Mouse (Mus musculus): ENCODE data around the gene Etfb. TPM values are rescaled to one million over a fixed set of nuclear protein-coding genes. Genes with fewer than 3 reads are reported as not detected.

Gene Etfb
- polyA plus RNA-seq, 1 experiment from 2014 or later, result 575 TPM

DNA sequence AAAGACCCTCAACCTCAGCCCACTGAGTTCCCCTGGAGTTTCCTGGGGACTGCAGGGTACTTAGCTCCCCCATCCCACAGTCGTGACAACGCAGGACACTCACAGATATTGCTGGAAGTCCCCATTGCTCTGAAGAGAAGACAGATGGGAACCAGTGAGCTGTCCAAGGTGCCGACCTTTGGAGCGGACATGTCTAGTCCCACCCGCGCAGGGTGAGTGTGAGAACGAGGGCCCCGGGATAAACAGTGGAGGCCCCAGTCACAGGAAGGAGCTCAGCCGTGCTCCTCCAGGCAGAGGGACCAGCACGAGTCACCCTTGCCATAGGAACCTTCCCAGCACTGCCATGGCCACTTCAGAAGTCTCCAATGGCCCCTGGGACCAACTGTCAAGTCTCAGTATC, 39.4 kb downstream of the Etfb start:
- no peaks in the 10 kb centered on the region for H3K9me3 ChIP-seq (replicated peaks; ENCODE audit: low read length)
- no peak overlapping the region for H3K4me3 ChIP-seq (replicated peaks; ENCODE audit: low read depth, low read length)
- ATAC-seq (replicated peaks; ENCODE audit: low FRiP score, low read depth) (no peak), DNase-seq (ENCODE audit: low spot score) (peak; percentile 42)
- no peak for TF ChIP-seq CTCF (IDR thresholded peaks at IDR 0.05; ENCODE audit: low read depth)
- no peaks in the 10 kb centered on the region for H3K27me3 ChIP-seq (ENCODE audit: insufficient read depth, low read length)
- H3K4me2 ChIP-seq (ENCODE audit: low read length), result no peak overlapping the region
- no peak overlapping the region for H3K9ac ChIP-seq (ENCODE audit: low read depth, low read length)
- 7% methylated on average over 10 of the region's 10 CpGs for WGBS
- H3K4me1 ChIP-seq (replicated peaks; ENCODE audit: insufficient read depth, low read length), result no peaks in the 10 kb centered on the region
- H3K36me3 ChIP-seq (ENCODE audit: insufficient read depth, low read length), result no peaks in the 10 kb centered on the region
- no peak overlapping the region for H3K27ac ChIP-seq

DNA sequence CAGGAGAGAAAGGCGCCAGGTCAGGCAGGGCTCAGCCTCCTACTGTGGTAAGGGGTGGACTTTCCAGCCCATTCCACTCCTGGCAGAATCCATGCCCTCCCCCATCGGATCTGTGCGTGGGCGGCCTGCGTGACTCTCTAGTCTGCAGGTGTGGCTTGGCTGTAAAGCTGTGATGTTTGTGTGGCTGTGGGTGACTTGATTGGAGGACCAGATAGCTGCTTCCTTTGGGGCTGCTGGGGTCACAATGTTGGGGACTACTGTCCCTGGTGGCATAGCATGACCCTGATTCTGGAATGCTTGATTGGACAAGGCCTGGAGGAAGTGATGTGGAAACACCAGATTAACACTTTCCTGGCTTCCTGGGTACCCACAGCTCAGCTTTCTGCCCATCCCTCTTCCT, 44.8 kb downstream of the Etfb start:
- H3K27ac ChIP-seq, result no peak overlapping the region
- no peak overlapping the region for H3K4me2 ChIP-seq (ENCODE audit: low read length)
- no peak for ATAC-seq (replicated peaks; ENCODE audit: low FRiP score, low read depth)
- no peaks in the 10 kb centered on the region for H3K4me1 ChIP-seq (replicated peaks; ENCODE audit: insufficient read depth, low read length)
- H3K4me3 ChIP-seq (replicated peaks; ENCODE audit: low read depth, low read length), result no peak overlapping the region
- no peaks in the 10 kb centered on the region for H3K36me3 ChIP-seq (ENCODE audit: insufficient read depth, low read length)
- no peaks in the 10 kb centered on the region for H3K27me3 ChIP-seq (ENCODE audit: insufficient read depth, low read length)
- DNase-seq (ENCODE audit: low spot score), result no peak
- TF ChIP-seq CTCF (IDR thresholded peaks at IDR 0.05; ENCODE audit: low read depth), result no peak
- no peak overlapping the region for H3K9ac ChIP-seq (ENCODE audit: low read depth, low read length)
- 24% methylated on average over 5 of the region's 5 CpGs for WGBS
- no peaks in the 10 kb centered on the region for H3K9me3 ChIP-seq (replicated peaks; ENCODE audit: low read length)

DNA sequence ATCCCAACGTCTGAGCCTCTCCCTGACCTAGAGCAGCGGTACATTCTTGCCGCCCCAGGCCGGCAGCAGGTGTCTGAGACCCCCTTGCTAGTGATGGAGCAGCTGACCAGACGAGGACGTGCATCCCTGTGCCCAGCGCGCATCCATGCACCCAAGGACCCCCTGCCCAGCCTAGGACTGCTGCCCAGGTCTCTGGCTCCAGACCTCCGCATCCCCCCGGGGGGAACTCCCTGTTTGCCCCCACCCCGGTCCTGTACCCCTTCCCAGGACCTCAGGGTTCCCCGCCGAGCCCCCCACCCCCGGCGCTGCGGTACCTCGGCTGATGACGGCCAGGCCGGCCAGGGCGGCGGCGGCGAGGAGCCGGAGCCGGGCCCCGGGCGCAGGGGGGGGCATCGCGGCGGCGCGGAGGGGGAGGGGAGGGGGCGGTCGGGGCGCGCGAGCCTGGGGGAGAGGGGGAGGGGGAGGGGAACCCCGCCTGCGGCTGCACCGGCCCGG, 45.8 kb downstream of the Etfb start, which contains the start of gene Iglon5:
Gene Iglon5 (minus strand): TSS at position 445 of the 495 bp plus-strand sequence.
- H3K4me1 ChIP-seq (replicated peaks; ENCODE audit: insufficient read depth, low read length), result no peaks in the 10 kb centered on the region
- peak within 1 kb of the TSS; percentile 70 for H3K4me2 ChIP-seq (ENCODE audit: low read length)
- DNase-seq (ENCODE audit: low spot score), result no peak
- no peak for TF ChIP-seq CTCF (IDR thresholded peaks at IDR 0.05; ENCODE audit: low read depth)
- ATAC-seq (replicated peaks; ENCODE audit: low FRiP score, low read depth), result no peak; the same call in 1 of the 2 replicates
- peak within 1 kb of the TSS; percentile 54; the same call in 1 of the 2 replicates for H3K9ac ChIP-seq (ENCODE audit: low read depth, low read length)
- H3K4me3 ChIP-seq (replicated peaks; ENCODE audit: low read depth, low read length), result peak within 1 kb of the TSS; percentile 37
- WGBS, result 2% methylated on average over 11 of the region's 41 CpGs
- no peaks in the 10 kb centered on the region for H3K36me3 ChIP-seq (ENCODE audit: insufficient read depth, low read length)
- no peaks in the 10 kb centered on the region for H3K27me3 ChIP-seq (ENCODE audit: insufficient read depth, low read length)
- H3K27ac ChIP-seq, result no peak within 1 kb of the TSS
- no peaks in the 10 kb centered on the region for H3K9me3 ChIP-seq (replicated peaks; ENCODE audit: low read length)

DNA sequence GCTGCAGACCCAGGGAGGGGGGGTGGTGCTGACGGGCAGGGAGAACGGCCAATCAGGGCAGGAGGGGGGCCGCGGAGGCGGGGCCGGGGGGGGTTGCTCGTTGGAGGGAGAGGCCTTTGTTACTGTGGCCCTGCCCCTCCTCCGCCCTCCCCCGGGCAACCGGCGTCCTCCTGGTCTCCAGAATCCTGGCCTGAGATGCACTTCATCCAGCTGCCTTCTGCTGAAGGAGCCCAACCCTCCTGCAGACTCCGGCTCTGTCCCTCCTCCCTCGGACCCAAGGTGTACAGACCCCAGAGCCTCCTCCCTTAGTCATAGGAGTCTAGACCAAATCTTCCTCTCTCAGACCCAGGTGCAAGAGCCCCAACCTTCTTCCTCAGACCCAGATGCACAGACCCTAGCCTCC, 46.3 kb downstream of the Etfb start:
- Histone ChIP-seq H3K4me3 (replicated peaks; ENCODE audit: low read depth, low read length) (peak overlapping the region; percentile 37), H3K9me3 (replicated peaks; ENCODE audit: low read length) (no peaks in the 10 kb centered on the region), H3K36me3 (ENCODE audit: insufficient read depth, low read length) (no peaks in the 10 kb centered on the region), H3K4me1 (replicated peaks; ENCODE audit: insufficient read depth, low read length) (no peaks in the 10 kb centered on the region), H3K4me2 (ENCODE audit: low read length) (peak overlapping the region; percentile 70), H3K27me3 (ENCODE audit: insufficient read depth, low read length) (no peaks in the 10 kb centered on the region), H3K27ac (no peak overlapping the region), H3K9ac (ENCODE audit: low read depth, low read length) (0 out of 2 replicates have a peak overlapping the region, but pooled peaks have one; percentile 54)
- WGBS, result 0% methylated on average over 5 of the region's 13 CpGs
- no peak for TF ChIP-seq CTCF (IDR thresholded peaks at IDR 0.05; ENCODE audit: low read depth)
- ATAC-seq (replicated peaks; ENCODE audit: low FRiP score, low read depth) (peak; percentile 61), DNase-seq (ENCODE audit: low spot score) (peak; percentile 44)

DNA sequence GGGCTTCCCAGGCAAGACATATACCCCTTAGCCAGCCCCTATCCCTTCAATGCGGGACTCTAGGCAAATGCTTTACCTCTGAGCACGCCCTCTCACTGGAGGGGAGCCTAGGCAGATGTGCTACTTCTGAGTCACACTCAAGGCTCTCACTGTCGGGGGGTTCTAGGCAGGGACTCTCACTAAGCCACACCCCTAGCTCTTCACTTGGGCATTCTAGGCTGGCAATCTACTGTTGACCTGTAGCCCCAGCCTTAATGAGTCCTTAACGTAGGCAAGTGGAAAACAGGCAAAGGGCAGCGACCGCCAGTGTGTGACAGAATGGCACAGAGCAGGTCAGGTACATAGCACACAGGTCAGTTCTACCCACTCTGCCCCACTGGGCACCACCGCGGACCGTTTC, 47.0 kb downstream of the Etfb start:
- WGBS, result 53% methylated on average over 9 of the region's 9 CpGs
- Histone ChIP-seq H3K4me1 (replicated peaks; ENCODE audit: insufficient read depth, low read length) (no peaks in the 10 kb centered on the region), H3K36me3 (ENCODE audit: insufficient read depth, low read length) (no peaks in the 10 kb centered on the region), H3K27me3 (ENCODE audit: insufficient read depth, low read length) (no peaks in the 10 kb centered on the region), H3K27ac (no peak overlapping the region), H3K4me3 (replicated peaks; ENCODE audit: low read depth, low read length) (no peak overlapping the region), H3K4me2 (ENCODE audit: low read length) (no peak overlapping the region), H3K9ac (ENCODE audit: low read depth, low read length) (no peak overlapping the region), H3K9me3 (replicated peaks; ENCODE audit: low read length) (no peaks in the 10 kb centered on the region)
- ATAC-seq (replicated peaks; ENCODE audit: low FRiP score, low read depth), result no peak
- TF ChIP-seq CTCF (IDR thresholded peaks at IDR 0.05; ENCODE audit: low read depth), result no peak
- DNase-seq (ENCODE audit: low spot score), result no peak

DNA sequence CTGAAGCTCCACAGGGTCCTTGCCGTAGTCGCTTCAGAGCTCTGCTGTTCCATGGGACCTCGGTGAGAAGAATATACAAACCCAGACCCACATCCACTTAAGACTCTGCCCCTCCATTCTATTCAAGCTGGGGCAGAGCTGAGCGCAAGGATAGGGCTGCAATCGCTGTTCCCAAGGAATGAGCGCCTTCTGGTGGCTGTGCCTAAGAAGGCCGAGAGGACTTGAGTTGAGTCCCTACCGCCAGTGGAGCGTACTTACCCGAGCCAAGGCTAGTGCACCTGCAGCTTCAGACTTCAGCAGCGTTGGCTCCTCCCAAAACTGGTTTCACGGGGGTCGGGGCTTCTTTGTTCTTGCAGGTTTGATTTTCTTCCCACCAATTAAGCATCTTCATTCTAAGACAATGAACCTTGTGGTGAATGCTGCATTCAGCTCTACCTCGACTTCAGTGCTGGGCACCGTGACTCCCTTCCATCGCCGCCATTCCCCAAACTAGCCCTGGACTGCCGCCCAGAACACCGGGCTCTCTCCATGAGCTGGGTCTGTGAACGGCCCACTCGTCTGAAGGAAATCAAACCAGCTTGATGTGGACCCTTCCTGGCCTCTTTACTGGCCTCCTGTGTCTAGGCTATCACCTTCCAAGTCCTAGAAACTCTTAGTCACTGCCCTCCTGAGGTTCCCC, 51.6 kb downstream of the Etfb start:
- no peaks in the 10 kb centered on the region for H3K9me3 ChIP-seq (replicated peaks; ENCODE audit: low read length)
- DNase-seq (ENCODE audit: low spot score) (peak; percentile 65), ATAC-seq (replicated peaks; ENCODE audit: low FRiP score, low read depth) (no peak; the same call in 1 of the 2 replicates)
- no peak overlapping the region for H3K4me2 ChIP-seq (ENCODE audit: low read length)
- no peak overlapping the region for H3K4me3 ChIP-seq (replicated peaks; ENCODE audit: low read depth, low read length)
- no peaks in the 10 kb centered on the region for H3K4me1 ChIP-seq (replicated peaks; ENCODE audit: insufficient read depth, low read length)
- H3K27me3 ChIP-seq (ENCODE audit: insufficient read depth, low read length), result no peaks in the 10 kb centered on the region
- no peak overlapping the region for H3K27ac ChIP-seq
- H3K9ac ChIP-seq (ENCODE audit: low read depth, low read length), result no peak overlapping the region
- TF ChIP-seq CTCF (IDR thresholded peaks at IDR 0.05; ENCODE audit: low read depth), result peak; percentile 74
- no peaks in the 10 kb centered on the region for H3K36me3 ChIP-seq (ENCODE audit: insufficient read depth, low read length)
- 10% methylated on average over 21 of the region's 21 CpGs for WGBS

Small RNAs within 50 kb of the gene (microRNA-seq; reads per million reads assigned to microRNA genes)
- 0.80 reads per million for gene Mir7051

Other genes with a start within 250 kb of the Etfb start
- 11.8 and 12.8 TPM in 2 replicates for gene Zfp715, start 130.8 kb upstream of the Etfb start, polyA plus RNA-seq (2015; fragmentation: Nextera tagmentation; extraction: Ambion mirVana)
- gene Siglecf, start 92.7 kb upstream of the Etfb start, polyA plus RNA-seq (2015; fragmentation: Nextera tagmentation; extraction: Ambion mirVana), result not detected in 2 replicates
- gene Siglecg, start 35.9 kb upstream of the Etfb start, polyA plus RNA-seq (2015; fragmentation: Nextera tagmentation; extraction: Ambion mirVana), result 2.1 and 2.3 TPM in 2 replicates
- gene Lim2, start 16.4 kb upstream of the Etfb start, polyA plus RNA-seq (2015; fragmentation: Nextera tagmentation; extraction: Ambion mirVana), result not detected in 2 replicates
- gene Nkg7, start 7.0 kb upstream of the Etfb start, polyA plus RNA-seq (2015; fragmentation: Nextera tagmentation; extraction: Ambion mirVana), result 0.20 and 0.49 TPM in 2 replicates
- 0.18 TPM in 1 of 2 replicates, not detected in the other for gene Cldnd2, start 3.3 kb upstream of the Etfb start, polyA plus RNA-seq (2015; fragmentation: Nextera tagmentation; extraction: Ambion mirVana)
- 0.24 and 0.29 TPM in 2 replicates for gene Gm45233, start within 50 bp of the Etfb start, polyA plus RNA-seq (2015; fragmentation: Nextera tagmentation; extraction: Ambion mirVana)
- gene Vsig10l, start 19.1 kb downstream of the Etfb start, polyA plus RNA-seq (2015; fragmentation: Nextera tagmentation; extraction: Ambion mirVana), result 4.7 and 6.7 TPM in 2 replicates
- 0.25 and 0.29 TPM in 2 replicates for gene Iglon5, start 46.0 kb downstream of the Etfb start, polyA plus RNA-seq (2015; fragmentation: Nextera tagmentation; extraction: Ambion mirVana)
- gene 4931406B18Rik, start 61.9 kb downstream of the Etfb start, polyA plus RNA-seq (2015; fragmentation: Nextera tagmentation; extraction: Ambion mirVana), result not detected in 2 replicates
- 0.75 and 1.2 TPM in 2 replicates for gene Cd33, start 100.3 kb downstream of the Etfb start, polyA plus RNA-seq (2015; fragmentation: Nextera tagmentation; extraction: Ambion mirVana)
- 1.8 and 2.1 TPM in 2 replicates for gene Zfp658, start 118.2 kb downstream of the Etfb start, polyA plus RNA-seq (2015; fragmentation: Nextera tagmentation; extraction: Ambion mirVana)
- 7.8 and 9.3 TPM in 2 replicates for gene Zfp719, start 135.5 kb downstream of the Etfb start, polyA plus RNA-seq (2015; fragmentation: Nextera tagmentation; extraction: Ambion mirVana)
- 0.08 TPM in 1 of 2 replicates, not detected in the other for gene Zfp819, start 163.1 kb downstream of the Etfb start, polyA plus RNA-seq (2015; fragmentation: Nextera tagmentation; extraction: Ambion mirVana)
- gene Ceacam18, start 190.6 kb downstream of the Etfb start, polyA plus RNA-seq (2015; fragmentation: Nextera tagmentation; extraction: Ambion mirVana), result not detected in 2 replicates
- 0.59 and 0.68 TPM in 2 replicates for gene Siglece, start 216.1 kb downstream of the Etfb start, polyA plus RNA-seq (2015; fragmentation: Nextera tagmentation; extraction: Ambion mirVana)
- 12.5 and 13.5 TPM in 2 replicates for gene Ctu1, start 227.9 kb downstream of the Etfb start, polyA plus RNA-seq (2015; fragmentation: Nextera tagmentation; extraction: Ambion mirVana)
- not detected in 2 replicates for gene Klk14, start 246.3 kb downstream of the Etfb start, polyA plus RNA-seq (2015; fragmentation: Nextera tagmentation; extraction: Ambion mirVana)

Data from kidney, postnatal 0 days (tissue).